Mouse (Mus musculus): ENCODE results near the gene Slc24a4. TPM values are rescaled to one million over a fixed set of nuclear protein-coding genes. Genes with fewer than 3 reads are reported as not detected.

Gene Slc24a4
- total and polyA plus RNA-seq, 3 experiments: 0.16 TPM; not detected in 2

DNA sequence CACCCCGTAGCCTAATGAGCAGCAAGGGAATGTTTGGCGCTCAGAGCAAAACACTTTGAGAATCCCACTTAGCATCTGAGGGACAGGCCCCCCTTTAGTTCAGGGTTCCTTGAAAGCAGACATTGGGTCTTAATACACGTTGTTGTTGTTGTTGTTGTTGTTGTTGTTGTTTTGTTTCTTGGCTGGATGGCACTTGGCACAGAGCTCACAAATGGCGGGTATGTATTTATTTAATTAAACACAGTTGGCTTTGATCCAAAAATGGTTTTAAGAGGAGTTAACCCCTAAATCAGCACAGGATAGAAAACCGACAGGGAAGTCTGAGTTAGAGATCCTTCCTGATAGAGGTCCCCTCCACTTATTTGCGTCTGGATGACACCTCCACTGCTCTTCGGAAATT, 932 bp upstream of the Slc24a4 start:
- H3K4me1 ChIP-seq (ENCODE audit: insufficient read depth, low read depth, low read length): no peaks in the 10 kb centered on the region
- TF ChIP-seq GATA1 (IDR thresholded peaks at IDR 0.05; ENCODE audit: borderline replicate concordance, low read length) (no peak), POLR2AphosphoS5 (IDR thresholded peaks at IDR 0.05; ENCODE audit: insufficient replicate concordance, low read depth, low read length) (no peak), GATA2 (IDR thresholded peaks at IDR 0.05; ENCODE audit: borderline replicate concordance, low read depth, low read length) (no peak), TAL1 (conservative IDR thresholded peaks at IDR 0.05; ENCODE audit: low read depth, low read length) (no peak), CTCF (IDR thresholded peaks at IDR 0.05; ENCODE audit: low read depth, low read length) (no peak)
- H3K27me3 ChIP-seq (ENCODE audit: insufficient read depth, low read length): peaks cover 15% of the 10 kb centered on the region; the same call in 1 of the 2 replicates

DNA sequence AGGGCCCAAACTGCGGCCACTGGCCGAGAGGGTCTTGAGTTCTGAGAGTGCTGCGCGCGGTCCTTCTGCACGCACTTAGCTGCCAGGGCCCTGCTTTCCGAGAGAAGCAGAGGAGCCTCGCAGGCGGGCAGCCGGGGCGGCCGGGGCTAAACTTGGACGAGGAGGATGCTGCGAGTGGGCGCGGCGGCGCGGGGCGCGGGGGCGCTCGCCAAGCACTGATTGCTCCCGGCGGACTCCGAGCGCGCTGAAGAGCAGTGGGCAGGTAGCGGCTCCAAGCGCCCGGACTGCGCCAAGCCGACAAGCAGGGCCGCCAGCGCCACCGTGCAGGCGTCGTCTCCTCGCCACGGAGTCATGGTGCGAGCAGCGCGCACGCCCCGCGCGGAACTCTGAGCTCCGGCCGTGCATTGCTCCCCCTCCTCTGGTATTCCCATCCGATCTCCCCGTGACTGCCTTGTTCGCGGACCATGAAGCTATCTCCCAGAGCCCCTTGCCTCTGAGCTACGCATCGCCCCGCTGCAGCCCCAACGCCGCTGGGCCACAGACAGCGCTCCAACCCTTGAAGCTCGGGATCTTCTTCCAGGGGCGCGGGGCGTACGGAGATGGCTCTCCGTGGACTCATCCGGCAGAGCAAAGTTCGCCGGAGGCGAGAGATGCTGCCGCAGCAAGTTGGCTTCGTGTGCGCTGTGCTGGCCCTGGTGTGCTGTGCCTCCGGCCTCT, 416 bp downstream of the Slc24a4 start:
- 0 out of 2 replicates have a peak, but pooled peaks cover 5% of the 10 kb centered on the region for H3K9me3 ChIP-seq (replicated peaks)
- H3K36me3 ChIP-seq (replicated peaks): no peaks in the 10 kb centered on the region
- H3K27me3 ChIP-seq (ENCODE audit: insufficient read depth, low read length): peaks cover 15% of the 10 kb centered on the region; the same call in 1 of the 2 replicates
- no peaks in the 10 kb centered on the region for H3K4me1 ChIP-seq (ENCODE audit: insufficient read depth, low read depth, low read length)
- DNase-seq (ENCODE audit: low spot score): no peak
- H3K4me3 ChIP-seq (ENCODE audit: low read depth, low read length): 0 out of 2 replicates have a peak overlapping the region, but pooled peaks have one; percentile 10
- TF ChIP-seq CTCF (IDR thresholded peaks at IDR 0.05; ENCODE audit: low read depth, low read length) (no peak), POLR2AphosphoS5 (IDR thresholded peaks at IDR 0.05; ENCODE audit: insufficient replicate concordance, low read depth, low read length) (no peak), GATA2 (IDR thresholded peaks at IDR 0.05; ENCODE audit: borderline replicate concordance, low read depth, low read length) (no peak), TAL1 (conservative IDR thresholded peaks at IDR 0.05; ENCODE audit: low read depth, low read length) (no peak), GATA1 (IDR thresholded peaks at IDR 0.05; ENCODE audit: borderline replicate concordance, low read length) (no peak)
- ATAC-seq (ENCODE audit: extremely low read depth, insufficient number of reproducible peaks, low FRiP score, poor library complexity, severe bottlenecking): no peak

More for the DNA sequence above, 932 bp upstream of the Slc24a4 start:
- no peak overlapping the region for H3K4me3 ChIP-seq (ENCODE audit: low read depth, low read length)
- DNase-seq (ENCODE audit: low spot score) (no peak), ATAC-seq (ENCODE audit: extremely low read depth, insufficient number of reproducible peaks, low FRiP score, poor library complexity, severe bottlenecking) (no peak)
- 0 out of 2 replicates have a peak, but pooled peaks cover 5% of the 10 kb centered on the region for H3K9me3 ChIP-seq (replicated peaks)
- no peaks in the 10 kb centered on the region for H3K36me3 ChIP-seq (replicated peaks)

DNA sequence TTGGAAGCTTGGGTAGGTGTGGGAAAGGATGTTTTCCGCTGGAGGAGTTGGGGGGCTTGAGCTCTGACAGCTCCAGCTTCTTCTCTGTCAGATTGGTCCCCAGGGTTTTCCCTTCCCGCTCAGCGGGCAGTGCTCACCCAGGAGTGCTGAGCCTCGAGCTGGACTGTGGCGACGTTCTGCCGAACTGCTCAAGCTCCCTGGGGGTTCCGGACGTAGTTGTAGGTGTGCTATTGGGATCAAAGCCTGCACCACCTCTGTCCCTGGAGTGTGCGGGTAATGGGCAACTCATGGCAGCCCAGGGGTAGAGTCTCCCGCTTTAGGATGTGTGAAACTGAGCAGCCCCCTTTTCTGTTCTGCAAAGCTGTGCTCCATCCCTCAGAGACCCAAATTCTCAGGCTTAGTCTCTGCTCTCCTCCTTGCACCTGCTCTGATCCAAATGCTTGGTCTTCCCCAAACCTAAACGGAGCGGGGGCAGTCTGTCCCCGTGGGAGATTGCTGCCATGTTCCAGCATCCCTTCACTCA, 1.0 kb downstream of the Slc24a4 start:
- 0 out of 2 replicates have a peak, but pooled peaks cover 5% of the 10 kb centered on the region for H3K9me3 ChIP-seq (replicated peaks)
- TF ChIP-seq CTCF (IDR thresholded peaks at IDR 0.05; ENCODE audit: low read depth, low read length) (no peak), GATA2 (IDR thresholded peaks at IDR 0.05; ENCODE audit: borderline replicate concordance, low read depth, low read length) (no peak), GATA1 (IDR thresholded peaks at IDR 0.05; ENCODE audit: borderline replicate concordance, low read length) (no peak), TAL1 (conservative IDR thresholded peaks at IDR 0.05; ENCODE audit: low read depth, low read length) (no peak), POLR2AphosphoS5 (IDR thresholded peaks at IDR 0.05; ENCODE audit: insufficient replicate concordance, low read depth, low read length) (no peak)
- H3K36me3 ChIP-seq (replicated peaks): no peaks in the 10 kb centered on the region
- peaks cover 15% of the 10 kb centered on the region; the same call in 1 of the 2 replicates for H3K27me3 ChIP-seq (ENCODE audit: insufficient read depth, low read length)
- DNase-seq (ENCODE audit: low spot score) (no peak), ATAC-seq (ENCODE audit: extremely low read depth, insufficient number of reproducible peaks, low FRiP score, poor library complexity, severe bottlenecking) (no peak)
- no peaks in the 10 kb centered on the region for H3K4me1 ChIP-seq (ENCODE audit: insufficient read depth, low read depth, low read length)
- H3K4me3 ChIP-seq (ENCODE audit: low read depth, low read length): no peak overlapping the region

DNA sequence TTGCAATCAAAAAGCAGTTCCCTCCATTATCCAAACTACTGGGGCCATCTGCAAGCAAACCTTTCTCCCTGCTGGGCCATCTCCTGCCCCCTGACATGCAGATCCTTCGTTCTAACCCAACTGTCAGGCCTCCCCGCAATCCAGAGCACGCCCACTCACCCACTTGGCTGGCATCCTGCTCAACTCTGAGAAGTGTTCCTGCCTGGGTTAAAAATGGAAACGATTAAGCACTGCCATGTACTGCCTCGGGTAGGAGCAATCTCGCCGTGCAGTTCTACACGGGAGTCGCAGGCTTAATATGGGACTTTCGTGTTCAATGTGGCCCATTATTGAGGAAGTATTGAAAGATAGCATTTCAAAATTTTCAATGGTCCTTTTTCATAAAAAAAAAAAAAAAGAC, 11.2 kb downstream of the Slc24a4 start:
- Histone ChIP-seq H3K4me3 (ENCODE audit: low read depth, low read length) (no peak overlapping the region), H3K27me3 (ENCODE audit: insufficient read depth, low read length) (no peaks in the 10 kb centered on the region), H3K4me1 (ENCODE audit: insufficient read depth, low read depth, low read length) (no peaks in the 10 kb centered on the region), H3K9me3 (replicated peaks) (no peaks in the 10 kb centered on the region), H3K36me3 (replicated peaks) (no peaks in the 10 kb centered on the region)
- DNase-seq (ENCODE audit: low spot score): no peak
- TF ChIP-seq CTCF (IDR thresholded peaks at IDR 0.05; ENCODE audit: low read depth, low read length) (no peak), POLR2AphosphoS5 (IDR thresholded peaks at IDR 0.05; ENCODE audit: insufficient replicate concordance, low read depth, low read length) (no peak), GATA1 (IDR thresholded peaks at IDR 0.05; ENCODE audit: borderline replicate concordance, low read length) (no peak), GATA2 (IDR thresholded peaks at IDR 0.05; ENCODE audit: borderline replicate concordance, low read depth, low read length) (no peak), TAL1 (conservative IDR thresholded peaks at IDR 0.05; ENCODE audit: low read depth, low read length) (no peak)
- no peak for ATAC-seq (ENCODE audit: extremely low read depth, insufficient number of reproducible peaks, low FRiP score, poor library complexity, severe bottlenecking)

DNA sequence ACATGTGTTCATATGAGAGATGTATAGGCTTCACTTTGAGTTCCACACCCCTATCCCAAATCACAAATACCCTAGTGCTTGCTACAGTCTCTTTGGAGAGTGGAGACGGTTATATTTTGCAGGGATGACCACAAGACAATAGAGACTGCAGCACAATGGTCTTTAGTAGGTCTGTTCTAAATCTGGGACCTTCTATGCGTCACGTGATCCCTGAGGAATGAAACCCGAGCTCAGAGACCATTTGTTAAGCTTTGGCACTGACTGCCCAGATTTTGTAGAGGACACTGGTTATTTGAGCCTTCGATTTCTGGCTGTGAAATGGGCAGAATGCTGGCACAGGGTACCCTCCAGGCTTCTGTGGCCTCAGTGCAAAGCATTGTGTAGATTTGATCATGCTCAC, 12.8 kb downstream of the Slc24a4 start:
- Histone ChIP-seq H3K36me3 (replicated peaks) (no peaks in the 10 kb centered on the region), H3K27me3 (ENCODE audit: insufficient read depth, low read length) (no peaks in the 10 kb centered on the region), H3K4me3 (ENCODE audit: low read depth, low read length) (no peak overlapping the region), H3K9me3 (replicated peaks) (no peaks in the 10 kb centered on the region), H3K4me1 (ENCODE audit: insufficient read depth, low read depth, low read length) (no peaks in the 10 kb centered on the region)
- DNase-seq (ENCODE audit: low spot score) (no peak), ATAC-seq (ENCODE audit: extremely low read depth, insufficient number of reproducible peaks, low FRiP score, poor library complexity, severe bottlenecking) (no peak)
- TF ChIP-seq TAL1 (conservative IDR thresholded peaks at IDR 0.05; ENCODE audit: low read depth, low read length) (no peak), CTCF (IDR thresholded peaks at IDR 0.05; ENCODE audit: low read depth, low read length) (no peak), GATA2 (IDR thresholded peaks at IDR 0.05; ENCODE audit: borderline replicate concordance, low read depth, low read length) (no peak), POLR2AphosphoS5 (IDR thresholded peaks at IDR 0.05; ENCODE audit: insufficient replicate concordance, low read depth, low read length) (no peak), GATA1 (IDR thresholded peaks at IDR 0.05; ENCODE audit: borderline replicate concordance, low read length) (no peak)

DNA sequence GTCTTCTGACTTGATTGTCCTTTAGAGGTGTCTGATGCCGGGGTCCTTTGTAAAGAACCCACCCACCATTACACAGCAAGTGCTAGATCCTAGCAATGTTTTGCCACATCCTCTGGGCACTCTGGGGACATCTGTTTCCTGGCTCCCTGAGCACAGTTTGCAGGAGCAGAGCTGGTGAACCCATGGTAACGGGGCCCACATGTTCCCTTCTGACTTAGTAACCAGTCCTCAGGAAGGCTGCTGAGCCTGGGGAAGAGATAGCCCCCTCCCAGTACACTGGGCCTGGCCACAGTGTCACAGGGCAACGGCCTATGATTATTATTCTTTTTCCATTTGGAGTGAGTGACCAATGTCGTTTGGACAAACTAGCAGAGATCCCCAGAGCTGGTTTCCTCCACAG, 19.1 kb downstream of the Slc24a4 start:
- Histone ChIP-seq H3K9me3 (replicated peaks) (no peaks in the 10 kb centered on the region), H3K36me3 (replicated peaks) (no peaks in the 10 kb centered on the region), H3K27me3 (ENCODE audit: insufficient read depth, low read length) (no peaks in the 10 kb centered on the region), H3K4me3 (ENCODE audit: low read depth, low read length) (no peak overlapping the region), H3K4me1 (ENCODE audit: insufficient read depth, low read depth, low read length) (no peaks in the 10 kb centered on the region)
- no peak for TF ChIP-seq POLR2AphosphoS5 (IDR thresholded peaks at IDR 0.05; ENCODE audit: insufficient replicate concordance, low read depth, low read length)
- TF ChIP-seq TAL1 (conservative IDR thresholded peaks at IDR 0.05; ENCODE audit: low read depth, low read length): no peak
- no peak for TF ChIP-seq GATA2 (IDR thresholded peaks at IDR 0.05; ENCODE audit: borderline replicate concordance, low read depth, low read length)
- no peak for TF ChIP-seq CTCF (IDR thresholded peaks at IDR 0.05; ENCODE audit: low read depth, low read length)
- no peak for TF ChIP-seq GATA1 (IDR thresholded peaks at IDR 0.05; ENCODE audit: borderline replicate concordance, low read length)
- DNase-seq (ENCODE audit: low spot score): no peak
- no peak for ATAC-seq (ENCODE audit: extremely low read depth, insufficient number of reproducible peaks, low FRiP score, poor library complexity, severe bottlenecking)

Measured in G1E (cell line).